Mouse (Mus musculus) forebrain, embryonic 10.5 days (tissue): Measurements from ENCODE around the gene Dnajc22. TPM values are rescaled to one million over a fixed set of nuclear protein-coding genes. Genes with fewer than 3 reads are reported as not detected.

Experiments used
- DNase-seq: peaks from one replicate; pipeline ENCODE4 v3.0.0-alpha.2; 2017; ENCODE audit warnings: low spot score; ENCODE audit errors: extremely low spot score
- H3K27ac ChIP-seq: fragments of 300-500 bp; sonication (generic); 2 replicates; pipeline ENCODE4 v1.5.1; 2016; ENCODE audit warnings: mild to moderate bottlenecking
- H3K27me3 ChIP-seq: fragments of 300-500 bp; sonication (generic); 2 replicates; pipeline ENCODE4 v1.6.1; 2016; ENCODE audit warnings: mild to moderate bottlenecking; ENCODE audit not compliant: poor library complexity, severe bottlenecking
- H3K36me3 ChIP-seq: fragments of 300-500 bp; sonication (generic); replicated peaks from 2 replicates; pipeline ENCODE4 v1.6.1; 2016; ENCODE audit warnings: mild to moderate bottlenecking, moderate library complexity
- H3K4me1 ChIP-seq: fragments of 300-500 bp; sonication (generic); 2 replicates; pipeline ENCODE4 v1.6.1; 2016
- H3K4me3 ChIP-seq: fragments of 300-500 bp; sonication (generic); 2 replicates; pipeline ENCODE4 v1.5.1; 2016; ENCODE audit warnings: mild to moderate bottlenecking, moderate library complexity
- H3K9me3 ChIP-seq: fragments of 300-500 bp; sonication (generic); 2 replicates; pipeline ENCODE4 v1.6.1; 2016; ENCODE audit warnings: mild to moderate bottlenecking, moderate library complexity
- WGBS: fragments of 180-500 bp; shearing (Covaris S2); methylation state at CpG from one replicate; pipeline ENCODE4 v1.1.7; 2016; 5-methylcytosine and 5-hydroxymethylcytosine counted together
- polyA plus RNA-seq: library from polyadenylated mRNA; unstranded; fragments of >200 nt; fragmentation: Nextera tagmentation; extraction: Ambion mirVana; gene quantifications from 2 replicates; pipeline ENCODE4 v1.2.1, GENCODE M21; 2016

Dnajc22 gene
- polyA plus RNA-seq, 1 experiment from 2014 or later = 1.2 TPM

GRCm38 (mm10) chr15:99093291-99094258 is 605 bp downstream of the Dnajc22 start:
- H3K27ac ChIP-seq = peak overlapping the region; percentile 82
- H3K36me3 ChIP-seq = no peaks in the 10 kb centered on the region
- H3K9me3 ChIP-seq = no peaks in the 10 kb centered on the region
- peak; percentile 75 for DNase-seq
- H3K4me1 ChIP-seq = peaks cover 79% of the 10 kb centered on the region
- WGBS = under 1% methylated on average over 56 of the region's 56 CpGs
- H3K4me3 ChIP-seq = peak overlapping the region; percentile 60
- H3K27me3 ChIP-seq = peaks cover 98% of the 10 kb centered on the region

- no peak for DNase-seq
- peak overlapping the region; percentile 28 for H3K4me3 ChIP-seq
- peaks cover 98% of the 10 kb centered on the region for H3K27me3 ChIP-seq
- no peaks in the 10 kb centered on the region for H3K9me3 ChIP-seq
- H3K27ac ChIP-seq = no peak overlapping the region
- H3K36me3 ChIP-seq = no peaks in the 10 kb centered on the region
- peaks cover 79% of the 10 kb centered on the region for H3K4me1 ChIP-seq
- WGBS = 1% methylated on average over 27 of the region's 27 CpGs
Observed at GRCm38 (mm10) chr15:99094631-99095270, 1.8 kb downstream of the Dnajc22 start.

- Histone ChIP-seq H3K4me3 (peak overlapping the region; percentile 28; the same call in 1 of the 2 replicates), H3K9me3 (no peaks in the 10 kb centered on the region), H3K27ac (no peak overlapping the region), H3K27me3 (peaks cover 97% of the 10 kb centered on the region), H3K36me3 (no peaks in the 10 kb centered on the region), H3K4me1 (peaks cover 73% of the 10 kb centered on the region)
- no peak for DNase-seq
- WGBS = 5% methylated on average over 6 of the region's 6 CpGs
Observed at GRCm38 (mm10) chr15:99095356-99095755, 2.4 kb downstream of the Dnajc22 start.

- Histone ChIP-seq H3K27ac (peak overlapping the region; percentile 65; the same call in 1 of the 2 replicates), H3K36me3 (no peaks in the 10 kb centered on the region)
Observed at GRCm38 (mm10) chr15:99096061-99096793, 3.3 kb downstream of the Dnajc22 start.

GRCm38 (mm10) chr15:99096831-99097500 is 4.0 kb downstream of the Dnajc22 start:
- Histone ChIP-seq H3K27ac (peak overlapping the region; percentile 65), H3K27me3 (peaks cover 91% of the 10 kb centered on the region), H3K9me3 (no peaks in the 10 kb centered on the region), H3K36me3 (no peaks in the 10 kb centered on the region), H3K4me1 (peaks cover 66% of the 10 kb centered on the region), H3K4me3 (peak overlapping the region; percentile 50)
- peak; percentile 55 for DNase-seq
- under 1% methylated on average over 48 of the region's 58 CpGs for WGBS

More at GRCm38 (mm10) chr15:99096061-99096793, 3.3 kb downstream of the Dnajc22 start:
- Histone ChIP-seq H3K4me1 (peaks cover 66% of the 10 kb centered on the region), H3K9me3 (no peaks in the 10 kb centered on the region), H3K4me3 (peak overlapping the region; percentile 50), H3K27me3 (peaks cover 97% of the 10 kb centered on the region)
- 1% methylated on average over 24 of the region's 24 CpGs for WGBS
- no peak for DNase-seq

- Histone ChIP-seq H3K27me3 (peaks cover 81% of the 10 kb centered on the region), H3K4me1 (peaks cover 61% of the 10 kb centered on the region)
Observed at GRCm38 (mm10) chr15:99097840-99098492, 5.0 kb downstream of the Dnajc22 start.

GRCm38 (mm10) chr15:99098493-99098861 is 5.5 kb downstream of the Dnajc22 start:
- H3K4me1 ChIP-seq = peaks cover 56% of the 10 kb centered on the region
- peak overlapping the region; percentile 50 for H3K4me3 ChIP-seq
- H3K27me3 ChIP-seq = peaks cover 76% of the 10 kb centered on the region
- no peaks in the 10 kb centered on the region for H3K9me3 ChIP-seq
- H3K27ac ChIP-seq = 0 out of 2 replicates have a peak overlapping the region, but pooled peaks have one; percentile 60
- no peaks in the 10 kb centered on the region for H3K36me3 ChIP-seq
- DNase-seq = no peak
- WGBS = under 1% methylated on average over 9 of the region's 9 CpGs

More at GRCm38 (mm10) chr15:99097840-99098492, 5.0 kb downstream of the Dnajc22 start:
- peak overlapping the region; percentile 60 for H3K27ac ChIP-seq
- under 1% methylated on average over 39 of the region's 39 CpGs for WGBS
- no peaks in the 10 kb centered on the region for H3K9me3 ChIP-seq
- H3K4me3 ChIP-seq = peak overlapping the region; percentile 50
- no peaks in the 10 kb centered on the region for H3K36me3 ChIP-seq
- peak; percentile 64 for DNase-seq

GRCm38 (mm10) chr15:99099139-99099556 is 6.2 kb downstream of the Dnajc22 start:
- peaks cover 51% of the 10 kb centered on the region for H3K4me1 ChIP-seq
- peaks cover 71% of the 10 kb centered on the region for H3K27me3 ChIP-seq
- whole genome bisulfite sequencing = under 1% methylated on average over 15 of the region's 15 CpGs
- H3K9me3 ChIP-seq = no peaks in the 10 kb centered on the region
- peak; percentile 74 for DNase-seq
- H3K36me3 ChIP-seq = no peaks in the 10 kb centered on the region
- peak overlapping the region; percentile 50 for H3K4me3 ChIP-seq
- peak overlapping the region; percentile 58 for H3K27ac ChIP-seq

GRCm38 (mm10) chr15:99099984-99100383 is 7.0 kb downstream of the Dnajc22 start:
- H3K9me3 ChIP-seq = no peaks in the 10 kb centered on the region
- H3K4me1 ChIP-seq = peaks cover 44% of the 10 kb centered on the region
- no peak overlapping the region for H3K4me3 ChIP-seq
- no peaks in the 10 kb centered on the region for H3K36me3 ChIP-seq
- H3K27ac ChIP-seq = no peak overlapping the region
- no peak for DNase-seq
- WGBS = 53% methylated on average over 3 of the region's 3 CpGs
- peaks cover 63% of the 10 kb centered on the region for H3K27me3 ChIP-seq

- Histone ChIP-seq H3K27me3 (peaks cover 11% of the 10 kb centered on the region), H3K27ac (no peak overlapping the region), H3K4me1 (no peaks in the 10 kb centered on the region), H3K36me3 (no peaks in the 10 kb centered on the region), H3K4me3 (no peak overlapping the region), H3K9me3 (no peaks in the 10 kb centered on the region)
- DNase-seq = no peak
- 94% methylated on average over 7 of the region's 7 CpGs for WGBS
Observed at GRCm38 (mm10) chr15:99105238-99105637, 12.3 kb downstream of the Dnajc22 start.

- H3K9me3 ChIP-seq = no peaks in the 10 kb centered on the region
- H3K36me3 ChIP-seq = no peaks in the 10 kb centered on the region
- 0 out of 2 replicates have a peak, but pooled peaks cover 6% of the 10 kb centered on the region for H3K27me3 ChIP-seq
- H3K27ac ChIP-seq = no peak overlapping the region
- no peak overlapping the region for H3K4me3 ChIP-seq
- DNase-seq = no peak
- H3K4me1 ChIP-seq = no peaks in the 10 kb centered on the region
- 86% methylated on average over 3 of the region's 3 CpGs for WGBS
Observed at GRCm38 (mm10) chr15:99107866-99108265, 14.9 kb downstream of the Dnajc22 start.
